Mouse (Mus musculus): Measurements from ENCODE around the gene Rbfox3.

Rbfox3 gene

DNA sequence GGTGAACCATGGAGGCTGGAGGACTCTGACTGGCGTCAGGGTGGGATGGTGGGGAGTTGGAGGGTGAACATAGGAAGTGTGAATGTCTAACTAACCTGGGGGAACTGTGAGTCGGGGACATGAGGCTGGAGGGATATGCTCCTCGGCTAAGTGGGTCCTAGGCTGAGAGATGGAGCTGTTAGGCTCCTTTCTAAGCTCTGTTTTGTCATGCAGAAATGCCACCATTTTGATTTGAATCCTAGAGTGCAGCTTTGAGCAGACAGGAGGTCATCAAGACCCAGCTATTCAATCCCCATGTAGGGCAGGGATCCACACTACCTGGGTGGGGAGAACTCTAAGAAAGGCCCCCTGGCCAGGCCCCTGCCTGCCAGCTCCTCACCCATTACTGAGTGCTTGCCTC, 359.7 kb downstream of the Rbfox3 start:
- peaks cover 58% of the 10 kb centered on the region for H3K4me1 ChIP-seq (replicated peaks; ENCODE audit: low read depth, low read length)
- TF ChIP-seq POU5F1 (IDR thresholded peaks at IDR 0.05; ENCODE audit: borderline replicate concordance, low read length), result peak; percentile 96
- no peak for TF ChIP-seq NANOG (IDR thresholded peaks at IDR 0.05; ENCODE audit: borderline replicate concordance, low read length)
- no peaks in the 10 kb centered on the region for H3K9me3 ChIP-seq (ENCODE audit: low read length)
- peaks cover 10% of the 10 kb centered on the region; the same call in 1 of the 2 replicates for H3K27me3 ChIP-seq (ENCODE audit: insufficient read depth, low read length)
- H3K4me3 ChIP-seq (replicated peaks; ENCODE audit: low read length), result peak overlapping the region; percentile 64
- H3K36me3 ChIP-seq (ENCODE audit: insufficient read depth, low read length), result 0 out of 2 replicates have a peak, but pooled peaks cover 2% of the 10 kb centered on the region

- Histone ChIP-seq H3K9me3 (ENCODE audit: low read length) (no peaks in the 10 kb centered on the region), H3K27me3 (ENCODE audit: insufficient read depth, low read length) (peaks cover 10% of the 10 kb centered on the region; the same call in 1 of the 2 replicates), H3K4me3 (replicated peaks; ENCODE audit: low read length) (peak overlapping the region; percentile 64), H3K4me1 (replicated peaks; ENCODE audit: low read depth, low read length) (peaks cover 58% of the 10 kb centered on the region), H3K36me3 (ENCODE audit: insufficient read depth, low read length) (no peaks in the 10 kb centered on the region)
- no peak for TF ChIP-seq POU5F1 (IDR thresholded peaks at IDR 0.05; ENCODE audit: borderline replicate concordance, low read length)
- no peak for TF ChIP-seq CTCF (conservative IDR thresholded peaks at IDR 0.05; ENCODE audit: low read length)
- TF ChIP-seq NANOG (IDR thresholded peaks at IDR 0.05; ENCODE audit: borderline replicate concordance, low read length), result no peak
These were observed 360.4 kb downstream of the Rbfox3 start for GRCm38 (mm10) chr11:118550773-118551520.

- peaks cover 40% of the 10 kb centered on the region for H3K4me1 ChIP-seq (replicated peaks; ENCODE audit: low read depth, low read length)
- TF ChIP-seq POU5F1 (IDR thresholded peaks at IDR 0.05; ENCODE audit: borderline replicate concordance, low read length) (no peak), CTCF (conservative IDR thresholded peaks at IDR 0.05; ENCODE audit: low read length) (no peak), NANOG (IDR thresholded peaks at IDR 0.05; ENCODE audit: borderline replicate concordance, low read length) (no peak)
- no peaks in the 10 kb centered on the region for H3K9me3 ChIP-seq (ENCODE audit: low read length)
- no peaks in the 10 kb centered on the region for H3K36me3 ChIP-seq (ENCODE audit: insufficient read depth, low read length)
- H3K27me3 ChIP-seq (ENCODE audit: insufficient read depth, low read length), result peaks cover 10% of the 10 kb centered on the region; the same call in 1 of the 2 replicates
- H3K4me3 ChIP-seq (replicated peaks; ENCODE audit: low read length), result no peak overlapping the region
These were observed 363.2 kb downstream of the Rbfox3 start for GRCm38 (mm10) chr11:118548242-118548641.

- H3K4me3 ChIP-seq (replicated peaks; ENCODE audit: low read length), result no peak overlapping the region
- no peak for TF ChIP-seq NANOG (IDR thresholded peaks at IDR 0.05; ENCODE audit: borderline replicate concordance, low read length)
- no peak for TF ChIP-seq POU5F1 (IDR thresholded peaks at IDR 0.05; ENCODE audit: borderline replicate concordance, low read length)
- no peak for TF ChIP-seq CTCF (conservative IDR thresholded peaks at IDR 0.05; ENCODE audit: low read length)
- peaks cover 10% of the 10 kb centered on the region; the same call in 1 of the 2 replicates for H3K27me3 ChIP-seq (ENCODE audit: insufficient read depth, low read length)
- peaks cover 39% of the 10 kb centered on the region for H3K4me1 ChIP-seq (replicated peaks; ENCODE audit: low read depth, low read length)
- no peaks in the 10 kb centered on the region for H3K36me3 ChIP-seq (ENCODE audit: insufficient read depth, low read length)
- H3K9me3 ChIP-seq (ENCODE audit: low read length), result no peaks in the 10 kb centered on the region
These were observed 365.1 kb downstream of the Rbfox3 start for GRCm38 (mm10) chr11:118546269-118546668.

- peaks cover 10% of the 10 kb centered on the region; the same call in 1 of the 2 replicates for H3K27me3 ChIP-seq (ENCODE audit: insufficient read depth, low read length)
- no peaks in the 10 kb centered on the region for H3K9me3 ChIP-seq (ENCODE audit: low read length)
- no peak for TF ChIP-seq POU5F1 (IDR thresholded peaks at IDR 0.05; ENCODE audit: borderline replicate concordance, low read length)
- no peak for TF ChIP-seq CTCF (conservative IDR thresholded peaks at IDR 0.05; ENCODE audit: low read length)
- no peak for TF ChIP-seq NANOG (IDR thresholded peaks at IDR 0.05; ENCODE audit: borderline replicate concordance, low read length)
- no peak overlapping the region for H3K4me3 ChIP-seq (replicated peaks; ENCODE audit: low read length)
- H3K4me1 ChIP-seq (replicated peaks; ENCODE audit: low read depth, low read length), result peaks cover 38% of the 10 kb centered on the region
- no peaks in the 10 kb centered on the region for H3K36me3 ChIP-seq (ENCODE audit: insufficient read depth, low read length)
These were observed 365.7 kb downstream of the Rbfox3 start for GRCm38 (mm10) chr11:118545690-118546089.

- peaks cover 37% of the 10 kb centered on the region for H3K4me1 ChIP-seq (replicated peaks; ENCODE audit: low read depth, low read length)
- H3K9me3 ChIP-seq (ENCODE audit: low read length), result no peaks in the 10 kb centered on the region
- H3K4me3 ChIP-seq (replicated peaks; ENCODE audit: low read length), result no peak overlapping the region
- no peaks in the 10 kb centered on the region for H3K36me3 ChIP-seq (ENCODE audit: insufficient read depth, low read length)
- peaks cover 2% of the 10 kb centered on the region for H3K27me3 ChIP-seq (ENCODE audit: insufficient read depth, low read length)
- TF ChIP-seq NANOG (IDR thresholded peaks at IDR 0.05; ENCODE audit: borderline replicate concordance, low read length), result no peak
- TF ChIP-seq CTCF (conservative IDR thresholded peaks at IDR 0.05; ENCODE audit: low read length), result no peak
- no peak for TF ChIP-seq POU5F1 (IDR thresholded peaks at IDR 0.05; ENCODE audit: borderline replicate concordance, low read length)
These were observed 366.8 kb downstream of the Rbfox3 start for GRCm38 (mm10) chr11:118544564-118544963.

- Histone ChIP-seq H3K4me1 (replicated peaks; ENCODE audit: low read depth, low read length) (peaks cover 45% of the 10 kb centered on the region), H3K9me3 (ENCODE audit: low read length) (no peaks in the 10 kb centered on the region), H3K4me3 (replicated peaks; ENCODE audit: low read length) (no peak overlapping the region), H3K36me3 (ENCODE audit: insufficient read depth, low read length) (no peaks in the 10 kb centered on the region), H3K27me3 (ENCODE audit: insufficient read depth, low read length) (peaks cover 6% of the 10 kb centered on the region; the same call in 1 of the 2 replicates)
- TF ChIP-seq NANOG (IDR thresholded peaks at IDR 0.05; ENCODE audit: borderline replicate concordance, low read length) (peak; percentile 24; the same call in 1 of the 2 replicates), CTCF (conservative IDR thresholded peaks at IDR 0.05; ENCODE audit: low read length) (no peak)
These were observed 368.5 kb downstream of the Rbfox3 start for GRCm38 (mm10) chr11:118542906-118543305.

DNA sequence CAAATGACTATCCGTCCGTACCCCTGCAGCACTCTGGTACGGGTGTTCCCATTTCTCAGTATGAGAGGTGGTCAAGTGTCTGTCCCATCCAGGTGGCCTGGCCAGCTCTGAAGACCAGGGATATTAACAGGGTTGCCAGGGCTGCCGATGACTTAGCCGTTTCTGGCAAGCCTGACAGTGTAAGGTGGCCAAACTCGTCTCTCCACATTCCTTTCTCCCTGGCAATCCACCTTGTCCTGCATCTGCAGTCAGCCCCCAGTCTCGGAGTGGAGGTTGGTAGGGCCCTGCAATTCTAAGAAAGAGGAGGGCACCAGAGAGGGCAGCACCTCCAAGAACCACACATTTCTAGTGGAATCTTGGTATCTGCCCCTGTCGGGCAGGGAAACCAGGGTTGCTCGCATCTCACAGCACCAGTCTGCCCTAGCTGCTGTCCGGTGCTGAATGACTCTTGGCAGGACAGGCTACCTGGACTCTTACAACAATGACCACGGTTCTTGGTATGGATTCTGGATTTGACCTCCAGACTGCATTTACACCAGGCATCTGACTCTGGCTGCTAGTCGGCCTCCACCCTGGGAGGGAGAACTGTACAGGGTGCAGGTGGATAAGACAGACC, 370.9 kb downstream of the Rbfox3 start:
- H3K9me3 ChIP-seq (ENCODE audit: low read length), result no peaks in the 10 kb centered on the region
- H3K36me3 ChIP-seq (ENCODE audit: insufficient read depth, low read length), result no peaks in the 10 kb centered on the region
- H3K4me1 ChIP-seq (replicated peaks; ENCODE audit: low read depth, low read length), result peaks cover 56% of the 10 kb centered on the region
- H3K4me3 ChIP-seq (replicated peaks; ENCODE audit: low read length), result no peak overlapping the region
- peaks cover 12% of the 10 kb centered on the region for H3K27me3 ChIP-seq (ENCODE audit: insufficient read depth, low read length)
- TF ChIP-seq CTCF (conservative IDR thresholded peaks at IDR 0.05; ENCODE audit: low read length) (no peak), NANOG (IDR thresholded peaks at IDR 0.05; ENCODE audit: borderline replicate concordance, low read length) (no peak), POU5F1 (IDR thresholded peaks at IDR 0.05; ENCODE audit: borderline replicate concordance, low read length) (no peak)
